Mouse (Mus musculus) embryonic facial prominence, embryonic 15.5 days (tissue): ENCODE measurements around the gene Vps51. TPM values are rescaled to one million over a fixed set of nuclear protein-coding genes. Genes with fewer than 3 reads are reported as not detected.

Experiments
- ATAC-seq: fragments of 200-750 bp; cut with Nextera tagmentation; 2 replicates; pipeline ENCODE4 v1.8.0; 2017; ENCODE audit warnings: low read depth, moderate TSS enrichment; ENCODE audit not compliant: insufficient number of reproducible peaks, low FRiP score, low TSS enrichment
- H3K27ac ChIP-seq: fragments of 300-500 bp; sonication (generic); replicated peaks from 2 replicates; pipeline ENCODE4 v1.5.1; 2015; ENCODE audit warnings: mild to moderate bottlenecking, inconsistent platforms
- H3K27me3 ChIP-seq: fragments of 300-500 bp; sonication (generic); 2 replicates; pipeline ENCODE4 v1.6.1; 2015; ENCODE audit warnings: inconsistent platforms
- H3K36me3 ChIP-seq: fragments of 300-500 bp; sonication (generic); 2 replicates; pipeline ENCODE4 v1.6.1; 2015; ENCODE audit warnings: mild to moderate bottlenecking, inconsistent platforms
- H3K4me1 ChIP-seq: fragments of 300-500 bp; sonication (generic); 2 replicates; pipeline ENCODE4 v1.6.1; 2015; ENCODE audit warnings: inconsistent platforms
- H3K4me2 ChIP-seq: fragments of 300-500 bp; sonication (generic); replicated peaks from 2 replicates; pipeline ENCODE4 v1.6.1; 2015; ENCODE audit warnings: mild to moderate bottlenecking, inconsistent platforms
- H3K4me3 ChIP-seq: fragments of 300-500 bp; sonication (generic); replicated peaks from 2 replicates; pipeline ENCODE4 v1.5.1; 2015; ENCODE audit warnings: mild to moderate bottlenecking, inconsistent platforms
- H3K9ac ChIP-seq: fragments of 300-500 bp; sonication (generic); 2 replicates; pipeline ENCODE4 v1.6.1; 2015; ENCODE audit warnings: inconsistent platforms
- H3K9me3 ChIP-seq: fragments of 300-500 bp; sonication (generic); replicated peaks from 2 replicates; pipeline ENCODE4 v1.6.1; 2016; ENCODE audit warnings: inconsistent platforms
- WGBS: fragments of 180-500 bp; shearing (Covaris S2); methylation state at CpG from one replicate; pipeline ENCODE4 v1.1.7; 2015; 5-methylcytosine and 5-hydroxymethylcytosine counted together
- polyA plus RNA-seq: library from polyadenylated mRNA; unstranded; fragments of >200 nt; fragmentation: Nextera tagmentation; extraction: Ambion mirVana; gene quantifications from 2 replicates; pipeline ENCODE4 v1.2.1, GENCODE M21; 2015

Gene Vps51
- polyA plus RNA-seq, 1 experiment from 2014 or later: 76.4 TPM

DNA sequence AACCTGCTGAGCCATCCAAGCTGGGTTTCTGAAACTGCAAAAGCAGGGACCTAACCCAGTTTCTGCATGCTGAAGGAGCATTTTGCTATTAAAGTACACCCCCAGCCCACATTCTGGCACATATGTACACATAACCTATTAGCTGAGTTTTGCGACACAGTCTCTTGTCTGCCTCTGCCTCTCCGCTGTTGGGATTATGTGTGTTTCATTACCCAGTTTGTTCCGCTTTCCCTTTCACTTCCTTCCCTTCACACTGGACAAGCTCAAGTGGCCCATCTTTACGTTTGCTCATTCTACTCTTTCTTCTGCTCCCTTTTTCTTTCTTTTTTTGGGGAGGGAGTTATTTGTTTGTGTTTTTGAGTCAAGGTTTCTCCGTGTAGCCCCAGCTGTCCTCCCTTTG is 3.1 kb downstream of the Vps51 start:
- Histone ChIP-seq H3K9me3 (no peaks in the 10 kb centered on the region), H3K36me3 (peaks cover 47% of the 10 kb centered on the region), H3K4me2 (no peak overlapping the region), H3K27me3 (no peaks in the 10 kb centered on the region), H3K9ac (no peak overlapping the region), H3K4me1 (peaks cover 13% of the 10 kb centered on the region), H3K4me3 (no peak overlapping the region), H3K27ac (no peak overlapping the region)
- ATAC-seq: no peak
- WGBS: 84% methylated on average over 5 of the region's 5 CpGs

DNA sequence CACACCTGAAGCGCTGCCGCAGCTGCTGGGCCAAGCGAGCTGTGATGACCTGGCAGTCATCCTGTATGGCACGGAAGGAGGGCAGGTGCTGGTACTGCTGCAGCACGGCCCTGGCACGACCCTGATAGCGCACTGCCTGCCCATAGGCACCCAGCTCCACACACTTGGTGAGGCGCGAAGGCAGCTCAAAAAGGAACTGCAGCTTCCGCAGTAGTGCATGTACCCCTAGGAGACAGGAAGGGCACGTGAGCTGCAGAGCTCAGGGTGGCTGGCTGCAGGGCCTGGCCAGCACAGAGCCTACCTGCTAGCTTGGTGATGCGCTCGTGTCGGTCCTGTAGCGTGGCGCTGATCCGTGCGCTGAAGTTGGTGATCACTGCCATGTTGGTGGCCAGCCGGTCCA is 5.8 kb downstream of the Vps51 start:
- peaks cover 52% of the 10 kb centered on the region for H3K36me3 ChIP-seq
- H3K4me3 ChIP-seq: no peak overlapping the region
- H3K27me3 ChIP-seq: no peaks in the 10 kb centered on the region
- H3K4me1 ChIP-seq: peaks cover 29% of the 10 kb centered on the region
- WGBS: 93% methylated on average over 19 of the region's 19 CpGs
- no peak for ATAC-seq
- no peak overlapping the region for H3K9ac ChIP-seq
- no peaks in the 10 kb centered on the region for H3K9me3 ChIP-seq
- no peak overlapping the region for H3K27ac ChIP-seq
- no peak overlapping the region for H3K4me2 ChIP-seq

DNA sequence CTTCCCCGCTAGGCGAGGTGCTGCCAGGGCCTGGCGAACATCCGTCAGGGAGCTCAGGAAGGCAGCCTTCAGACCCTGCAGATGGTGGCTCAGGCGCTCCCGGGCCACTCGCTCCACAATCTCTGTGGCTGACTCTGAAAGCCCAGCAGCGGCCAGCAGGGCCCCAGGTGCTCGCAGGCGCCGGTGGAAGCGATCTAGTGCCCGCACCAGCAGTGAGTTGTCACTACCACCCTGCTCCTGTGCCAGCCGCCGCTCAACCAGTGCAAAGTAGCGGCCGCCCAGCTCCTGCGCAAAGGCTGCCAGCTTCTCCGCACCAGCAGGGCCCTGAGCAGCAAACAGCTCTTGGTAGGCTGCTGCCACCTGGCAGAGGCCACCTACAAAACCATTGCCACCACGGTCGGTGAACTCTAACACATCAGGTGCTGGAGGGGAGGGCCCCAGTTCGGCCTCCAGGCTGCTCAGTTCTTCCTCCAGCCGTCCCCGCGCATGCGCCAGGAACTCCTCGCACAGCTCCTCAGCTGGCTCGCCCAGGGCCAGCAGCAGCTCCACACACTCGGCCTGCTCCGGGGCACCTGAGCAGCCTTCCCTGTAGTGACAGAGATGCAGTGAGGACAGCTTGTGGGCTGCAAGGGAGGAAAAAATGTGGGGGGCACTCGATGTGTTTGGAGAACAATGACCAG is 6.3 kb downstream of the Vps51 start:
- no peaks in the 10 kb centered on the region for H3K27me3 ChIP-seq
- ATAC-seq: no peak
- H3K9ac ChIP-seq: no peak overlapping the region

DNA sequence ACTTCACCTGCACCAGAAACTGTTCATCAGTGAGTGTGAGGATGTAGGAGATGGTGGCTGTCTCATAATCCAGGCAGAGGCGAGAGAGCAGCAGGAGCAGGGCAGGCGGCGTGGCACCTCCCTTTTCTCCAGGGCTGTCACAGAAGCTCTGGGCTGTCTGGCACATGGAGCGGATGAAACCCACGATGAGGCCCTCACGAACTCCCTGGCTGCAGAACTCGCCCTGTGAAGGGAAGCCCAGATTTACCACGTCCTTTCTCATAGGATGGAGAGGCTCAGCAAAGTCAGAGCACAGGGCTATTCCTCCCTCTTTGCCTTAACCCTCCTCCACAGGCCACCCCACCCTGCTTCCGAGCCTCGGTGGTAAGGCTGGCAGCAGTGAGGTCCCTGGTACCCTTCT is 7.2 kb downstream of the Vps51 start:
- ATAC-seq: no peak
- no peaks in the 10 kb centered on the region for H3K9me3 ChIP-seq
- no peaks in the 10 kb centered on the region for H3K27me3 ChIP-seq
- H3K27ac ChIP-seq: no peak overlapping the region
- no peak overlapping the region for H3K9ac ChIP-seq
- peaks cover 23% of the 10 kb centered on the region for H3K4me1 ChIP-seq
- no peak overlapping the region for H3K4me3 ChIP-seq
- H3K36me3 ChIP-seq: peaks cover 52% of the 10 kb centered on the region
- WGBS: 87% methylated on average over 10 of the region's 10 CpGs
- no peak overlapping the region for H3K4me2 ChIP-seq

More for the DNA sequence above, 6.3 kb downstream of the Vps51 start:
- Histone ChIP-seq H3K4me1 (peaks cover 26% of the 10 kb centered on the region), H3K4me2 (no peak overlapping the region), H3K36me3 (peaks cover 52% of the 10 kb centered on the region), H3K9me3 (no peaks in the 10 kb centered on the region), H3K27ac (no peak overlapping the region), H3K4me3 (no peak overlapping the region)
- 88% methylated on average over 31 of the region's 31 CpGs for WGBS

DNA sequence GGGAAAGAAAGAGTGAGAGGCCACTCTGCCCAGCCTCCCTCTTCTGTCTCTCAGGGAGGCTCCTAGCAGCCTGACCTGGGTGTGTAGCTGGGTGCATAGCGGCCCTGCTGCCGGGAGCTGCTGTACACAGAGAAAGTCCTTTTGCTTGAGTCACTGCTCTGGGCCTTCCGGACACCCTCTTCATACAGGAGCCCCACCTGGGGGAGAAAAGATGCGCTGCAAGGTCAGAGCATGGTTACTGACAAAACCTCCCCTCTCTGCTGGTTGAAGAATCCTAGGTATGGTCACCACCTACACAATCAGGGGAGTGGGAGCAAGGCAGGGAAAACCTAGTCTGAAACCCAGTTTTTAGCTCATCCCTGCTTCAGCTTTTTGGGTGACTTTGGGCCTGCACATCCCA is 8.1 kb downstream of the Vps51 start:
- Histone ChIP-seq H3K9ac (no peak overlapping the region), H3K36me3 (peaks cover 48% of the 10 kb centered on the region), H3K4me2 (no peak overlapping the region), H3K27me3 (no peaks in the 10 kb centered on the region), H3K27ac (no peak overlapping the region), H3K4me3 (no peak overlapping the region), H3K4me1 (peaks cover 23% of the 10 kb centered on the region), H3K9me3 (no peaks in the 10 kb centered on the region)
- WGBS: 77% methylated on average over 4 of the region's 4 CpGs
- ATAC-seq: no peak

DNA sequence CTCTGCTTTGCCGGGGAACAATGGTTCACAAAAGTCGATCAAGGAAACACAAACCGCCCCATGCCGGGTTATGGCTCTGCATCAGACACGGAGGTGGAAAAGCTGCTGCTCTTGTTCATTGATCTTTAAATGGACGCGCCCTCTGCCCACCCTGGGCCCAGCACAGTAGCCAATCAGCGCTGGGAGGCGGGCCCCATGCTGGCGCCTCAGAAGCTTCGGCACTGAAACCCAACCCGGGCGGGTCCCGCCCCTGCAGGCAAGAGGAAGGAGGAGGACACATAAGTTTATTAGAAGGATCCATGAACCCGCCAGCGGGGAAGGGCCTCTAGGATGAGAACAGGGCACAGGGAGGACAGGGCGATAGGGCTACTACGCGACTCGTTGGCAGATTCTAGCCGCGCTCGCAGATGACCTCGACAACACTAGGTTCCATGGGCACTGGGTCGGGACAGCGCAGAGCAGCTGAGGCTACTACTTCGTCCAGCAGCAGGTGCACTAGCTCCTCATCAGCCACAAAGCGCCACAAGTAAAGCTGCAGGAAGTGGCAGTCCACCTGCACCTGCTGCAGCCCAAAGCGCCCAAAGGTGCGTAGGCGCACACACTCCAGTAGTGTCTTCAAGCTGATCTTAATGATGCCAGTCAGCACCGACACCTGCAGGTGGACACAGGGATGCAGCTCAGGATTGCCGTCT is 9.2 kb downstream of the Vps51 start, which contains the start of gene Tm7sf2:
Gene Tm7sf2 (minus strand): TSS at position 650 of the 692 bp plus-strand sequence.
- Histone ChIP-seq H3K27me3 (no peaks in the 10 kb centered on the region), H3K27ac (peak within 1 kb of the TSS; percentile 76), H3K4me1 (peaks cover 28% of the 10 kb centered on the region), H3K9ac (peak within 1 kb of the TSS; percentile 42), H3K4me3 (peak within 1 kb of the TSS; percentile 49), H3K4me2 (peak within 1 kb of the TSS; percentile 96), H3K9me3 (no peaks in the 10 kb centered on the region), H3K36me3 (peaks cover 37% of the 10 kb centered on the region)
- 10% methylated on average over 33 of the region's 33 CpGs for WGBS
- peak; percentile 91 for ATAC-seq

DNA sequence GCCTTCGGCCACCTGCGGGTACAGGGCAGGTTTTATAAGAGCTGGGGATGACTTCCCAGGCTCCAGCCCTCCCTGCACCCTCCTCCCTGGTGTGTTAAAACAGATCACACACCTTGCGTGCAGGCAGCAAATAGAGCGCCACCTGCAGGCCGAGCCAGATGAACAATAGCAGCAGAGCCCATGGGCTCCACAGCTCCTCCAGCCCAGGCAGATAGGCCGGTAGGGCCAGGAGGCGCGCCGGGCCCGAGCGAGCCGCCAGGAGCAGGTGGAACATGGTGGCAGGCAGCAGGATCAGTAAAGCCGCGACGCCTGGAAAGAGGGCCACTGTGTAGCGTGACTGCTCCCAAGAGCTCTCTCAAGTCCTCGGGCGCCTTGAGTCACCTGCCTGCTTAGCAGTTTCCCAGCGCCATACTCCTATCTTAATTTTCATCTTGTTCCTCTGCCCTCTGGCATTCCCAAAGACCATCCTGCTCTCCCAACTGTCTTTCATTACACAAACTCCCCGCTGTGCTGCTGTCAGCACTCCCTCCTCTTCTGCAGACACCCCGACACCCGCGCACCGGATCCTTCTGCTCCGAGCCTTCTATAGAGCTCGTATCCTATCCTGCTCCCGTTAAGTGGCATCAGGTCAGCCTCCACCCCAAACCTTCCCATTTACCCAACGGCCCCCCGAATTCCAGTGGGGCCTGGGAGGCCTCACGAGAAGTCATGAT is 9.9 kb downstream of the Vps51 start:
- H3K4me3 ChIP-seq: peak overlapping the region; percentile 49
- ATAC-seq: peak; percentile 36; the same call in 1 of the 2 replicates
- H3K4me2 ChIP-seq: peak overlapping the region; percentile 96
- H3K36me3 ChIP-seq: peaks cover 32% of the 10 kb centered on the region
- WGBS: under 1% methylated on average over 30 of the region's 30 CpGs
- no peaks in the 10 kb centered on the region for H3K9me3 ChIP-seq
- peak overlapping the region; percentile 76 for H3K27ac ChIP-seq
- peaks cover 35% of the 10 kb centered on the region for H3K4me1 ChIP-seq
- H3K9ac ChIP-seq: peak overlapping the region; percentile 42
- no peaks in the 10 kb centered on the region for H3K27me3 ChIP-seq

DNA sequence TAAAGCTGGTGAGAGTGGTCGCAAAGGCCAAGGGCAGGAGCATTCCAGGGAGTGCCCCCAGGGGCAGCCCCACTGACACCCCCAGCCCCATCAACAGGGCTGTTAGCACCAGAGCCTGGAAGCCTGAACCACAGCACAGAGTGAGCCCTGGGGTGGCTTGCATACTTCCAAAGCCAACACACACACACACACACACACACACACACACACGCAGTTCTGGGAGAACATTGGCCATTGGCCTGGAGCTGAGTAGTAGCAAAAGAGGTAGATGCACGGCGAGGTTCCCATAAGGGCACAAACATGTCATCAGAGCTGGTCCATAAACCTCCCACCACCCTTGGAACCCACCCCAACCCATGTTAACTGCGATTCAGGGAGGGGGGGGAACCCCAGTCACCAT is 10.5 kb downstream of the Vps51 start:
- ATAC-seq: no peak
- WGBS: 26% methylated on average over 5 of the region's 5 CpGs
- H3K27me3 ChIP-seq: no peaks in the 10 kb centered on the region
- H3K9me3 ChIP-seq: no peaks in the 10 kb centered on the region
- H3K9ac ChIP-seq: peak overlapping the region; percentile 42; the same call in 1 of the 2 replicates
- peak overlapping the region; percentile 76 for H3K27ac ChIP-seq
- H3K4me3 ChIP-seq: peak overlapping the region; percentile 49
- H3K4me2 ChIP-seq: peak overlapping the region; percentile 96
- peaks cover 32% of the 10 kb centered on the region for H3K36me3 ChIP-seq
- peaks cover 41% of the 10 kb centered on the region for H3K4me1 ChIP-seq

DNA sequence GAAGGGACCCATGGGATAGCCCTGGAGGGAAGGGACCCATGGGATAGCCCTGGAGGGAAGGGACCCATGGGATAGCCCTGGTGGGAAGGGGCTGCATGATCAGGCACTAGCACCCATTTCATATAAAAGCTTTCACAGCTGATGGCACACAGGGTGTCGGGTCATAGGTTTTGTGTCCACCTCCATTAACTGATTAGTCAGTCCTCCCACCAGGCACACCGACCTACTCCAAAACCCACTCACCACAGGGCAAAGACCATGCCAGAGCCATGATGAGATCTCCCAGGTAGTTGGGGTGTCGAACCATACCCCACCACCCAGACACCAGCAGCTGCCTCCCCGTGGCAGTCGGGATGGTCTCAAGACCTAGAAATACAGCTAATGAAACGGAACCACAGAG is 13.9 kb downstream of the Vps51 start:
- WGBS: 93% methylated on average over 6 of the region's 6 CpGs
- Histone ChIP-seq H3K36me3 (peaks cover 14% of the 10 kb centered on the region), H3K4me3 (peak overlapping the region; percentile 86; the same call in 1 of the 2 replicates), H3K9me3 (no peaks in the 10 kb centered on the region), H3K4me2 (no peak overlapping the region), H3K9ac (no peak overlapping the region), H3K27ac (no peak overlapping the region), H3K27me3 (no peaks in the 10 kb centered on the region), H3K4me1 (peaks cover 51% of the 10 kb centered on the region)
- ATAC-seq: no peak

DNA sequence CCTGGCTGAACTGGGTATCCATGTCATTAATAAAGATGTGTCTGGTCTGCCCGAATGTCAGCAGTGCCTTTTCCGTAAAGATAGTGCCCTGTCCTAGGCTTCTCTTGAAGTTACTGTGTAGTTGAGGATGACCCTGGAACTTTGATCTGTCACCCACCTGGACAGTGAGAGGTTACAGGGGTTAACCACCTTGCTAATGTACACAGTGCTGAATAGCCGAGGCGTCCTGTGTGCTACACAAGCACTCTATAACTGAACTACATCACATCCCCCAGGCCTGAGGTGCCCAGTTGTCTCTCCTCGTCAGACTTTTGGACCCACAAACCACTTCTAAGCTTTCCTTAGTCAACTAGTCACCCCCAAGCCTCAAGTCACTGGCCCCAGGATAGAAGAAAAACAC is 14.6 kb downstream of the Vps51 start:
- Histone ChIP-seq H3K4me3 (peak overlapping the region; percentile 86), H3K27ac (peak overlapping the region; percentile 96), H3K4me1 (peaks cover 44% of the 10 kb centered on the region), H3K4me2 (peak overlapping the region; percentile 96), H3K27me3 (no peaks in the 10 kb centered on the region), H3K36me3 (peaks cover 14% of the 10 kb centered on the region), H3K9me3 (no peaks in the 10 kb centered on the region), H3K9ac (peak overlapping the region; percentile 97)
- WGBS: 69% methylated on average over 5 of the region's 5 CpGs
- ATAC-seq: no peak

DNA sequence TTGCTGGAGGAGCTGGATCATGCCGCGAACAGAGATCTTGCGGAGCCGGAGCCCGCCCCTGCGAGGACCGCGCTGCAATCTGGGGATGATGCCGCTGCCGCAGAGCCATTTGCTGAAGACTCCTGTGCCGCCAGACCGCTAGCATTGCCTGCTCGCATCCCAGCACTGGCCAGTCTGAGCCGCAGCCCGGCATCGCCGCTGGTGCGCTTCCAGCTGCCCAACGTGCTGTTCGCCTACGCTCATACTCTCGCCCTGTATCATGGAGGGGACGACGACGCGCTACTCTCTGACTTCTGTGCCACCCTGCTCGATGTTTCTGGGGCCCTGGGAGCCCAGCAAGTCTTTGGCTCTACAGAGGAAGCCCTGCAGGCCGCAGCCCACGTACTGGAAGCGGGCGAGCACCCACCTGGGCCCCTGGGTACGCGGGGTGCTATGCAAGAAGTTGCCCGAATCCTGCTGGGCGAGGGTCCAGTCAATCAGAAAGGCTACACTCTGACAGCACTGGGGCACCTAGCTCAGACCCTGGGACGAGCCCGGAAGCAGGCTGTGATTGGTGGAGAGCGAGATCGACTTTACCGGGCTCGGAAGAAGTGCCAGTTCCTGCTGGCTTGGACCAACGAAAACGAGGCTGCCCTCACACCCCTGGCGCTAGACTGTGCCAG is 15.3 kb downstream of the Vps51 start:
- WGBS: 1% methylated on average over 44 of the region's 44 CpGs
- ATAC-seq: no peak

More for the DNA sequence above, 15.3 kb downstream of the Vps51 start:
- Histone ChIP-seq H3K4me3 (peak overlapping the region; percentile 86), H3K27ac (peak overlapping the region; percentile 96), H3K4me1 (peaks cover 41% of the 10 kb centered on the region), H3K36me3 (peaks cover 14% of the 10 kb centered on the region), H3K9me3 (no peaks in the 10 kb centered on the region), H3K27me3 (no peaks in the 10 kb centered on the region), H3K4me2 (peak overlapping the region; percentile 96), H3K9ac (peak overlapping the region; percentile 97)
